Mouse (Mus musculus) liver (tissue): ENCODE results near the gene Igf2bp1.
"Not testable (repeated sequence)": the region's sequence is repeated elsewhere in the genome, so short reads cannot be mapped to it uniquely, and the experiment has no call there.

ENCODE experiments used
- DNase-seq: peaks from one replicate; pipeline ENCODE4 v3.0.0-alpha.2; 2020; ENCODE audit warnings: mixed read lengths

Igf2bp1 gene

GRCm38 (mm10) chr11:95957407-95957806, 48.3 kb downstream of the Igf2bp1 start:
- no peak for DNase-seq

GRCm38 (mm10) chr11:95953313-95953712, 52.4 kb downstream of the Igf2bp1 start:
- no peak for DNase-seq

- no peak for DNase-seq
These were observed 59.8 kb downstream of the Igf2bp1 start for GRCm38 (mm10) chr11:95945838-95946472.

- peak; percentile 36 for DNase-seq
These were observed 65.8 kb downstream of the Igf2bp1 start for GRCm38 (mm10) chr11:95939828-95940507.

GRCm38 (mm10) chr11:95936409-95936808, 69.3 kb downstream of the Igf2bp1 start:
- no peak for DNase-seq

GRCm38 (mm10) chr11:95932168-95932567, 73.6 kb downstream of the Igf2bp1 start:
- not testable (repeated sequence) for DNase-seq

GRCm38 (mm10) chr11:95926398-95926797, 79.3 kb downstream of the Igf2bp1 start:
- no peak for DNase-seq

- DNase-seq, result no peak
These were observed 79.8 kb downstream of the Igf2bp1 start for GRCm38 (mm10) chr11:95925976-95926375.

GRCm38 (mm10) chr11:95924215-95924614, 81.5 kb downstream of the Igf2bp1 start:
- no peak for DNase-seq

GRCm38 (mm10) chr11:95923477-95923876, 82.3 kb downstream of the Igf2bp1 start:
- not testable (repeated sequence) for DNase-seq

GRCm38 (mm10) chr11:95921991-95922621, 83.6 kb downstream of the Igf2bp1 start:
- no peak for DNase-seq

GRCm38 (mm10) chr11:95916426-95916825, 89.3 kb downstream of the Igf2bp1 start:
- no peak for DNase-seq

- DNase-seq, result no peak
These were observed 90.6 kb downstream of the Igf2bp1 start for GRCm38 (mm10) chr11:95915006-95915710.

GRCm38 (mm10) chr11:95914571-95914991, 91.2 kb downstream of the Igf2bp1 start, which contains the start of gene B4galnt2:
TSS of gene B4galnt2 (minus strand) at chr11:95914891.
- peak; percentile 14 for DNase-seq

GRCm38 (mm10) chr11:95913959-95914566, 91.7 kb downstream of the Igf2bp1 start:
- DNase-seq, result no peak

- peak; percentile 36 for DNase-seq
These were observed 94.2 kb downstream of the Igf2bp1 start for GRCm38 (mm10) chr11:95911579-95911978.

GRCm38 (mm10) chr11:95907805-95908524, 97.8 kb downstream of the Igf2bp1 start:
- DNase-seq, result no peak
